Comparison of ENCODE assay signal across 9 mouse cellular contexts in genomic region chr13:119791580-119792135, GRCm38 (mm10). TPM values are rescaled to one million over a fixed set of nuclear protein-coding genes. Genes with fewer than 3 reads are reported as not detected.
DNase-seq lines count a peak whose midpoint lies in the region; ATAC-seq and TF ChIP-seq lines count a peak whose summit lies in the region.
"Had no signal": no experiment of that assay in that cellular context is flagged by ENCODE, and none has a peak within 500 bp of the region (broad histone marks: within the 10 kb centered on the region; RNA-seq: fewer than 3 reads in every experiment).

No protein-coding gene starts in this region.

- peak overlapping the region; percentile 76 for H3K27ac ChIP-seq in ES-Bruce4 (ENCODE audit: insufficient read depth, low read length)
- peak overlapping the region; percentile 96 for H3K27ac ChIP-seq in forebrain, embryonic 14.5 days (ENCODE audit: low read depth, low read length)
- H3K27ac ChIP-seq in kidney, embryonic 14.5 days (ENCODE audit: low read depth, low read length): peak overlapping the region; percentile 89; the same call in 1 of the 2 replicates
- peak overlapping the region; percentile 97 for H3K27ac ChIP-seq in midbrain, embryonic 14.5 days (replicated peaks; ENCODE audit: low read depth, low read length)

- no peak for TF ChIP-seq EP300 in ES-Bruce4 (IDR thresholded peaks at IDR 0.05; ENCODE audit: insufficient read depth, low read depth, low read length)

- peaks cover 34% of the 10 kb centered on the region for H3K79me2 ChIP-seq in C2C12 (ENCODE audit: control insufficient read depth, insufficient read depth)

- H3K4me3 ChIP-seq in C2C12 (ENCODE audit: insufficient read depth, poor library complexity, severe bottlenecking) (peak overlapping the region; percentile 84), ES-Bruce4 (ENCODE audit: low read depth, low read length) (peak overlapping the region; percentile 74)
- H3K4me3 ChIP-seq in forebrain, embryonic 14.5 days (ENCODE audit: low read depth, low read length): peak overlapping the region; percentile 83
- peak overlapping the region; percentile 88 for H3K4me3 ChIP-seq in kidney, embryonic 14.5 days (ENCODE audit: low read length)
- peak overlapping the region; percentile 80 for H3K4me3 ChIP-seq in midbrain, embryonic 14.5 days (replicated peaks; ENCODE audit: low read depth, low read length)

- H3K4me1 ChIP-seq in ES-Bruce4 (ENCODE audit: control insufficient read depth, insufficient read depth, low read length): no peaks in the 10 kb centered on the region
- peaks cover 12% of the 10 kb centered on the region; the same call in 1 of the 2 replicates for H3K4me1 ChIP-seq in forebrain, embryonic 14.5 days (ENCODE audit: control insufficient read depth, insufficient read depth, low read length)
- H3K4me1 ChIP-seq in kidney, embryonic 14.5 days (ENCODE audit: control insufficient read depth, insufficient read depth, low read length): peaks cover 9% of the 10 kb centered on the region
- peaks cover 20% of the 10 kb centered on the region for H3K4me1 ChIP-seq in midbrain, embryonic 14.5 days (ENCODE audit: control insufficient read depth, insufficient read depth, low read length)

- H3K9me3 ChIP-seq in ES-Bruce4 (replicated peaks; ENCODE audit: control insufficient read depth, insufficient read depth, low read length, poor library complexity, severe bottlenecking): no peaks in the 10 kb centered on the region
- no peaks in the 10 kb centered on the region for H3K9me3 ChIP-seq in forebrain, embryonic 14.5 days (replicated peaks; ENCODE audit: control insufficient read depth, low read length)
- no peaks in the 10 kb centered on the region for H3K9me3 ChIP-seq in kidney, embryonic 14.5 days (ENCODE audit: control insufficient read depth, low read length)
- no peaks in the 10 kb centered on the region for H3K9me3 ChIP-seq in midbrain, embryonic 14.5 days (ENCODE audit: control insufficient read depth, low read length)

- peak overlapping the region; percentile 66 for H3K4me2 ChIP-seq in forebrain, embryonic 14.5 days (ENCODE audit: low read length)
- H3K4me2 ChIP-seq in kidney, embryonic 14.5 days (replicated peaks; ENCODE audit: low read depth, low read length): peak overlapping the region; percentile 53
- H3K4me2 ChIP-seq in midbrain, embryonic 14.5 days (ENCODE audit: low read length): peak overlapping the region; percentile 78

- 4% methylated on average over 18 of the region's 18 CpGs for WGBS in forebrain, embryonic 14.5 days
- WGBS in kidney, embryonic 14.5 days: 2% methylated on average over 18 of the region's 18 CpGs
- WGBS in midbrain, embryonic 14.5 days: 5% methylated on average over 18 of the region's 18 CpGs

- no peak for TF ChIP-seq POLR2A in ES-Bruce4 (IDR thresholded peaks at IDR 0.05; ENCODE audit: insufficient read depth, low read length)

- TF ChIP-seq CTCF in C2C12 (IDR thresholded peaks at IDR 0.05; ENCODE audit: control insufficient read depth, insufficient read depth, insufficient read length): no peak
- TF ChIP-seq CTCF in ES-Bruce4 (IDR thresholded peaks at IDR 0.05; ENCODE audit: low read depth, low read length): no peak

- peaks cover 24% of the 10 kb centered on the region for H3K79me3 ChIP-seq in C2C12 (ENCODE audit: low read depth)

- H3ac ChIP-seq in C2C12 (ENCODE audit: control insufficient read depth, insufficient read length, low read depth): peak overlapping the region; percentile 75

- peaks cover 25% of the 10 kb centered on the region for H3K36me3 ChIP-seq in C2C12 (ENCODE audit: control insufficient read depth, insufficient read depth)
- H3K36me3 ChIP-seq in ES-Bruce4 (ENCODE audit: control insufficient read depth, insufficient read depth, low read length, poor library complexity, severe bottlenecking): peaks cover 19% of the 10 kb centered on the region
- peaks cover 20% of the 10 kb centered on the region for H3K36me3 ChIP-seq in forebrain, embryonic 14.5 days (ENCODE audit: control insufficient read depth, insufficient read depth, low read length)
- peaks cover 18% of the 10 kb centered on the region for H3K36me3 ChIP-seq in kidney, embryonic 14.5 days (ENCODE audit: control insufficient read depth, insufficient read depth, low read length)
- peaks cover 19% of the 10 kb centered on the region for H3K36me3 ChIP-seq in midbrain, embryonic 14.5 days (ENCODE audit: control insufficient read depth, insufficient read depth, low read length)

- peak; percentile 27 for DNase-seq in forebrain, embryonic 14.5 days (ENCODE audit: low spot score)
- peak; percentile 46 for DNase-seq in midbrain, embryonic 14.5 days
- DNase-seq in urinary bladder, adult 2 months (ENCODE audit: low spot score): no peak
- DNase-seq in adrenal gland, adult 8-10 months: no peak
- no peak for DNase-seq in right cerebral cortex, postnatal 10 days (ENCODE audit: low spot score in 2 of 2)

- no peak for ATAC-seq in forebrain, embryonic 14.5 days
- no peak for ATAC-seq in kidney, embryonic 14.5 days (ENCODE audit: low FRiP score, low TSS enrichment)
- ATAC-seq in midbrain, embryonic 14.5 days (ENCODE audit: low FRiP score, low TSS enrichment): no peak

- H3K9ac ChIP-seq in ES-Bruce4 (ENCODE audit: low read depth, poor library complexity, severe bottlenecking): peak overlapping the region; percentile 85
- peak overlapping the region; percentile 98 for H3K9ac ChIP-seq in forebrain, embryonic 14.5 days (ENCODE audit: low read length)
- H3K9ac ChIP-seq in kidney, embryonic 14.5 days (ENCODE audit: low read depth, low read length): peak overlapping the region; percentile 76
- H3K9ac ChIP-seq in midbrain, embryonic 14.5 days (replicated peaks; ENCODE audit: low read length): peak overlapping the region; percentile 89

- H3K27me3 ChIP-seq in C2C12 (ENCODE audit: control insufficient read depth, insufficient read depth, insufficient read length): no peaks in the 10 kb centered on the region
- no peaks in the 10 kb centered on the region for H3K27me3 ChIP-seq in ES-Bruce4 (ENCODE audit: control insufficient read depth, insufficient read depth, low read length, poor library complexity, severe bottlenecking)
- H3K27me3 ChIP-seq in forebrain, embryonic 14.5 days (replicated peaks; ENCODE audit: control insufficient read depth, insufficient read depth, low read length): no peaks in the 10 kb centered on the region
- H3K27me3 ChIP-seq in kidney, embryonic 14.5 days (ENCODE audit: control insufficient read depth, insufficient read depth, low read length): no peaks in the 10 kb centered on the region
- H3K27me3 ChIP-seq in midbrain, embryonic 14.5 days (ENCODE audit: control insufficient read depth, insufficient read depth, low read length): no peaks in the 10 kb centered on the region

TF ChIP-seq in C2C12, 6 proteins besides CTCF, POLR2A, EP300 and RAD21:
- TF ChIP-seq MYOG (IDR thresholded peaks at IDR 0.05; ENCODE audit: control insufficient read depth, extremely low read depth, insufficient read length) (no peak), USF1 (IDR thresholded peaks at IDR 0.05; ENCODE audit: low read depth) (no peak), MAX (IDR thresholded peaks at IDR 0.05) (no peak), MYOD1 (IDR thresholded peaks at IDR 0.05; ENCODE audit: control insufficient read depth, insufficient read length, low read depth) (no peak), FOSL1 (IDR thresholded peaks at IDR 0.05; ENCODE audit: insufficient read depth, low read length, poor library complexity, severe bottlenecking) (no peak), CEBPB (IDR thresholded peaks at IDR 0.05; ENCODE audit: low read depth) (no peak)

RNA-seq across cellular contexts. Expression of gene Zfp131, which starts 1.0 kb away (rescaled TPM):
- polyA plus RNA-seq in C2C12 (2012; fragmentation: generic; extraction: Trizol) (10.9 TPM), ES-Bruce4 (2011; ENCODE audit: insufficient read depth, insufficient read length, low read depth, missing spikeins) (40.8 and 41.2 TPM in 2 replicates)
- 41.7 and 44.5 TPM in 2 replicates for polyA plus RNA-seq in forebrain, embryonic 14.5 days (2014; fragmentation: Nextera tagmentation; extraction: Ambion mirVana)
- 41.7 and 43.8 TPM in 2 replicates for polyA plus RNA-seq in kidney, embryonic 14.5 days (2014; fragmentation: Nextera tagmentation; extraction: Ambion mirVana)
- 35.2 and 36.3 TPM in 2 replicates for polyA plus RNA-seq in midbrain, embryonic 14.5 days (2014; fragmentation: Nextera tagmentation; extraction: Ambion mirVana)
- 18.1 and 20.0 TPM in 2 replicates for polyA plus RNA-seq in urinary bladder, adult 2 months (2012; rRNA removed)
- total RNA-seq in adrenal gland, adult 8-10 months (2022): 10 to 100 TPM; 30.8 to 39.5 (median 34.5) TPM

RNA-seq across cellular contexts. Expression of gene Nim1k, which starts 36.0 kb away (rescaled TPM):
- 0.11 TPM for polyA plus RNA-seq in C2C12 (2012; fragmentation: generic; extraction: Trizol)
- polyA plus RNA-seq in ES-Bruce4 (2011; ENCODE audit: insufficient read depth, insufficient read length, low read depth, missing spikeins): 0.19 and 0.23 TPM in 2 replicates
- polyA plus RNA-seq in forebrain, embryonic 14.5 days (2014; fragmentation: Nextera tagmentation; extraction: Ambion mirVana): 6.8 and 7.2 TPM in 2 replicates
- polyA plus RNA-seq in kidney, embryonic 14.5 days (2014; fragmentation: Nextera tagmentation; extraction: Ambion mirVana): 0.74 and 1.1 TPM in 2 replicates
- polyA plus RNA-seq in midbrain, embryonic 14.5 days (2014; fragmentation: Nextera tagmentation; extraction: Ambion mirVana): 3.8 and 4.4 TPM in 2 replicates
- polyA plus RNA-seq in urinary bladder, adult 2 months (2012; rRNA removed): 0.41 and 0.83 TPM in 2 replicates
- total RNA-seq in adrenal gland, adult 8-10 months (2022): 1 to 10 TPM; 2.4 to 2.7 (median 2.4) TPM

RNA-seq across cellular contexts. Expression of gene AF067063, which starts 38.4 kb away (rescaled TPM):
- polyA plus RNA-seq in C2C12 (2012; fragmentation: generic; extraction: Trizol) (not detected), ES-Bruce4 (2011; ENCODE audit: insufficient read depth, insufficient read length, low read depth, missing spikeins) (not detected in 2 replicates)
- not detected in 2 replicates for polyA plus RNA-seq in forebrain, embryonic 14.5 days (2014; fragmentation: Nextera tagmentation; extraction: Ambion mirVana)
- polyA plus RNA-seq in kidney, embryonic 14.5 days (2014; fragmentation: Nextera tagmentation; extraction: Ambion mirVana): not detected in 2 replicates
- polyA plus RNA-seq in midbrain, embryonic 14.5 days (2014; fragmentation: Nextera tagmentation; extraction: Ambion mirVana): not detected in 2 replicates
- not detected in 2 replicates for polyA plus RNA-seq in urinary bladder, adult 2 months (2012; rRNA removed)
- not detected for total RNA-seq in adrenal gland, adult 8-10 months (2022)
- total RNA-seq: common myeloid progenitor, adult 5-6 weeks had no signal

RNA-seq across cellular contexts. Expression of gene D13Ertd608e, which starts 44.1 kb away (rescaled TPM):
- 0.28 TPM for polyA plus RNA-seq in C2C12 (2012; fragmentation: generic; extraction: Trizol)
- not detected in 2 replicates for polyA plus RNA-seq in ES-Bruce4 (2011; ENCODE audit: insufficient read depth, insufficient read length, low read depth, missing spikeins)
- not detected in 2 replicates for polyA plus RNA-seq in forebrain, embryonic 14.5 days (2014; fragmentation: Nextera tagmentation; extraction: Ambion mirVana)
- polyA plus RNA-seq in kidney, embryonic 14.5 days (2014; fragmentation: Nextera tagmentation; extraction: Ambion mirVana): not detected in 2 replicates
- not detected in 2 replicates for polyA plus RNA-seq in midbrain, embryonic 14.5 days (2014; fragmentation: Nextera tagmentation; extraction: Ambion mirVana)
- 0.15 and 0.22 TPM in 2 replicates for polyA plus RNA-seq in urinary bladder, adult 2 months (2012; rRNA removed)
- not detected for total RNA-seq in adrenal gland, adult 8-10 months (2022)
- total RNA-seq: common myeloid progenitor, adult 5-6 weeks had no signal

Comparison
In these comparisons a context has a peak if more than half of its experiments do, and no peak if none do; other contexts are left out.
1. DNase-seq: peak in forebrain, embryonic 14.5 days (single experiment) and midbrain, embryonic 14.5 days (single experiment); none in urinary bladder, adult 2 months (single experiment), adrenal gland, adult 8-10 months (single experiment) and right cerebral cortex, postnatal 10 days (0 of 2).
2. Peak in every context shown above with its lines, with median percentiles within 50 percentile points of each other: H3K4me3 ChIP-seq, H3K27ac ChIP-seq, H3K9ac ChIP-seq and H3K4me2 ChIP-seq.